ENCODE assay signal across 8 mouse cellular contexts in genomic region chr19:32954001-32954605, GRCm38 (mm10).
DNase-seq lines count a peak whose midpoint lies in the region; ATAC-seq and TF ChIP-seq lines count a peak whose summit lies in the region.

No protein-coding gene starts in this region.

- no peak for TF ChIP-seq EP300 in heart, adult 2 months (IDR thresholded peaks at IDR 0.05; ENCODE audit: insufficient read depth, low read depth, low read length)

- no peaks in the 10 kb centered on the region for H3K9me3 ChIP-seq in heart, embryonic 11.5 days (replicated peaks; ENCODE audit: control insufficient read depth, low read length)
- no peaks in the 10 kb centered on the region for H3K9me3 ChIP-seq in embryonic facial prominence, embryonic 14.5 days (ENCODE audit: control insufficient read depth, low read length)
- H3K9me3 ChIP-seq in midbrain, embryonic 14.5 days (ENCODE audit: control insufficient read depth, low read length): no peaks in the 10 kb centered on the region
- H3K9me3 ChIP-seq in intestine, embryonic 16.5 days (ENCODE audit: control insufficient read depth, low read length): no peaks in the 10 kb centered on the region

- no peaks in the 10 kb centered on the region for H3K79me2 ChIP-seq in heart, adult 2 months (replicated peaks; ENCODE audit: control insufficient read depth, insufficient read depth, low read length)

- H3K4me3 ChIP-seq in heart, adult 2 months: no peak overlapping the region
- no peak overlapping the region for H3K4me3 ChIP-seq in heart, embryonic 11.5 days (ENCODE audit: low read depth, low read length)
- H3K4me3 ChIP-seq in embryonic facial prominence, embryonic 14.5 days (ENCODE audit: low read depth, low read length): no peak overlapping the region
- H3K4me3 ChIP-seq in midbrain, embryonic 14.5 days (replicated peaks; ENCODE audit: low read depth, low read length): no peak overlapping the region
- no peak overlapping the region for H3K4me3 ChIP-seq in intestine, embryonic 16.5 days (ENCODE audit: low read length)

- WGBS in heart, adult 2 months: 44% methylated on average over 4 of the region's 4 CpGs
- 38% methylated on average over 4 of the region's 4 CpGs for whole genome bisulfite sequencing in heart, embryonic 11.5 days (ENCODE audit: insufficient replicate concordance)
- WGBS in embryonic facial prominence, embryonic 14.5 days: 39% methylated on average over 4 of the region's 4 CpGs
- WGBS in midbrain, embryonic 14.5 days: 35% methylated on average over 4 of the region's 4 CpGs
- 55% methylated on average over 4 of the region's 4 CpGs for WGBS in intestine, embryonic 16.5 days

- H3K27me3 ChIP-seq in heart, adult 2 months (ENCODE audit: control insufficient read depth, insufficient read depth, low read length): no peaks in the 10 kb centered on the region
- H3K27me3 ChIP-seq in heart, embryonic 11.5 days (ENCODE audit: control insufficient read depth, insufficient read depth, low read length): no peaks in the 10 kb centered on the region; the same call in 1 of the 2 replicates
- no peaks in the 10 kb centered on the region for H3K27me3 ChIP-seq in embryonic facial prominence, embryonic 14.5 days (replicated peaks; ENCODE audit: control insufficient read depth, insufficient read depth, low read length)
- no peaks in the 10 kb centered on the region for H3K27me3 ChIP-seq in midbrain, embryonic 14.5 days (ENCODE audit: control insufficient read depth, insufficient read depth, low read length)
- H3K27me3 ChIP-seq in intestine, embryonic 16.5 days (replicated peaks; ENCODE audit: control insufficient read depth, insufficient read depth, low read length): no peaks in the 10 kb centered on the region

- H3K36me3 ChIP-seq in heart, adult 2 months (ENCODE audit: control insufficient read depth, insufficient read depth, low read length): no peaks in the 10 kb centered on the region
- H3K36me3 ChIP-seq in heart, embryonic 11.5 days (ENCODE audit: control insufficient read depth, insufficient read depth, low read length): no peaks in the 10 kb centered on the region
- H3K36me3 ChIP-seq in embryonic facial prominence, embryonic 14.5 days (ENCODE audit: control insufficient read depth, insufficient read depth, low read length): no peaks in the 10 kb centered on the region
- H3K36me3 ChIP-seq in midbrain, embryonic 14.5 days (ENCODE audit: control insufficient read depth, insufficient read depth, low read length): no peaks in the 10 kb centered on the region
- no peaks in the 10 kb centered on the region for H3K36me3 ChIP-seq in intestine, embryonic 16.5 days (ENCODE audit: control insufficient read depth, insufficient read depth, low read length)

- no peak for TF ChIP-seq POLR2A in heart, adult 2 months (IDR thresholded peaks at IDR 0.05; ENCODE audit: insufficient read depth, low read depth, low read length)

- H3K4me1 ChIP-seq in heart, adult 2 months (ENCODE audit: control insufficient read depth, insufficient read depth, low read length): peaks cover 3% of the 10 kb centered on the region
- H3K4me1 ChIP-seq in heart, embryonic 11.5 days (ENCODE audit: control insufficient read depth, insufficient read depth, low read length): no peaks in the 10 kb centered on the region
- 0 out of 2 replicates have a peak, but pooled peaks cover 4% of the 10 kb centered on the region for H3K4me1 ChIP-seq in embryonic facial prominence, embryonic 14.5 days (ENCODE audit: control insufficient read depth, insufficient read depth, low read length)
- H3K4me1 ChIP-seq in midbrain, embryonic 14.5 days (ENCODE audit: control insufficient read depth, insufficient read depth, low read length): peaks cover 11% of the 10 kb centered on the region
- H3K4me1 ChIP-seq in intestine, embryonic 16.5 days (ENCODE audit: control insufficient read depth, insufficient read depth, low read length): peaks cover 12% of the 10 kb centered on the region; the same call in 1 of the 2 replicates

- intact Hi-C loops in heart, adult 2 months (cut with DNase I): loop anchor here (2.0 to 10.0 kb wide), 4 partner anchors 47 to 271 kb away; partner anchors contain the start of gene Pten

- H3K27ac ChIP-seq in heart, adult 2 months: no peak overlapping the region
- H3K27ac ChIP-seq in heart, embryonic 11.5 days (ENCODE audit: low read depth, low read length): no peak overlapping the region
- H3K27ac ChIP-seq in embryonic facial prominence, embryonic 14.5 days (replicated peaks; ENCODE audit: low read depth, low read length): no peak overlapping the region
- H3K27ac ChIP-seq in midbrain, embryonic 14.5 days (replicated peaks; ENCODE audit: low read depth, low read length): no peak overlapping the region
- H3K27ac ChIP-seq in intestine, embryonic 16.5 days (ENCODE audit: low read length): no peak overlapping the region

- peak; percentile 82 for TF ChIP-seq CTCF in heart, adult 2 months (IDR thresholded peaks at IDR 0.05)

- peak in 1 of 2 experiments; percentile 37 for DNase-seq in heart, adult 2 months
- peak; percentile 75 for DNase-seq in 416B (ENCODE audit: low read depth)
- peak; percentile 78 for DNase-seq in ZHBTc4 (ENCODE audit: low read depth, low spot score)
- peak; percentile 70 for DNase-seq in embryonic facial prominence, embryonic 14.5 days (ENCODE audit: low spot score)
- peak; percentile 42 to 49 for DNase-seq in kidney, postnatal 25 days
- DNase-seq in midbrain, embryonic 14.5 days: peak; percentile 63

- H3K9ac ChIP-seq in heart, adult 2 months (ENCODE audit: low read depth, low read length): no peak overlapping the region
- no peak overlapping the region for H3K9ac ChIP-seq in heart, embryonic 11.5 days (ENCODE audit: low read depth, low read length)
- no peak overlapping the region for H3K9ac ChIP-seq in embryonic facial prominence, embryonic 14.5 days (ENCODE audit: low read depth, low read length)
- no peak overlapping the region for H3K9ac ChIP-seq in midbrain, embryonic 14.5 days (replicated peaks; ENCODE audit: low read length)
- no peak overlapping the region for H3K9ac ChIP-seq in intestine, embryonic 16.5 days (ENCODE audit: low read depth, low read length)

- H3K4me2 ChIP-seq in heart, embryonic 11.5 days: no peak overlapping the region
- H3K4me2 ChIP-seq in embryonic facial prominence, embryonic 14.5 days (ENCODE audit: low read depth, low read length): no peak overlapping the region
- no peak overlapping the region for H3K4me2 ChIP-seq in midbrain, embryonic 14.5 days (ENCODE audit: low read length)
- no peak overlapping the region for H3K4me2 ChIP-seq in intestine, embryonic 16.5 days (ENCODE audit: low read depth, low read length)

- ATAC-seq in heart, embryonic 11.5 days (replicated peaks; ENCODE audit: insufficient number of reproducible peaks, low FRiP score, low TSS enrichment): no peak
- ATAC-seq in embryonic facial prominence, embryonic 14.5 days (ENCODE audit: low read depth): no peak
- ATAC-seq in midbrain, embryonic 14.5 days (ENCODE audit: low FRiP score, low TSS enrichment): no peak
- ATAC-seq in intestine, embryonic 16.5 days: no peak
